In genomic region chr14:25872461-25873415, GRCm38 (mm10) we compare ENCODE assay signal across 7 mouse cellular contexts. TPM values are rescaled to one million over a fixed set of nuclear protein-coding genes. Genes with fewer than 3 reads are reported as not detected.
DNase-seq lines count a peak whose midpoint lies in the region; ATAC-seq and TF ChIP-seq lines count a peak whose summit lies in the region.

No protein-coding gene starts in this region.

- no peak overlapping the region for H3K9ac ChIP-seq in kidney, embryonic 16.5 days (replicated peaks; ENCODE audit: low read length)
- no peak overlapping the region for H3K9ac ChIP-seq in heart, adult 2 months (ENCODE audit: low read depth, low read length)
- H3K9ac ChIP-seq in liver, embryonic 12.5 days, result no peak overlapping the region

- H3K36me3 ChIP-seq in kidney, embryonic 16.5 days (ENCODE audit: insufficient read depth, low read length), result no peaks in the 10 kb centered on the region; the same call in 1 of the 2 replicates
- H3K36me3 ChIP-seq in heart, adult 2 months (ENCODE audit: control insufficient read depth, insufficient read depth, low read length), result peaks cover 2% of the 10 kb centered on the region; the same call in 1 of the 2 replicates
- 0 out of 2 replicates have a peak, but pooled peaks cover 2% of the 10 kb centered on the region for H3K36me3 ChIP-seq in liver, embryonic 12.5 days

- no peak for TF ChIP-seq EP300 in heart, adult 2 months (IDR thresholded peaks at IDR 0.05; ENCODE audit: insufficient read depth, low read depth, low read length)

- 80% methylated on average over 8 of the region's 8 CpGs for WGBS in kidney, embryonic 16.5 days
- 39% methylated on average over 8 of the region's 8 CpGs for WGBS in heart, adult 2 months
- 77% methylated on average over 8 of the region's 8 CpGs for WGBS in liver, embryonic 12.5 days (ENCODE audit: insufficient replicate concordance)

- TF ChIP-seq CTCF in heart, adult 2 months (IDR thresholded peaks at IDR 0.05), result no peak
- no peak for TF ChIP-seq CTCF in left cerebral cortex, adult 2 months (IDR thresholded peaks at IDR 0.05)

- no peak for TF ChIP-seq POLR2A in heart, adult 2 months (IDR thresholded peaks at IDR 0.05; ENCODE audit: insufficient read depth, low read depth, low read length)

- intact Hi-C loops in heart, adult 2 months (cut with DNase I), result no loop called here
- intact Hi-C loops in left cerebral cortex, adult 2 months (cut with DNase I), result loop anchor here (10.0 kb wide), 2 partner anchors 48 to 148 kb away; no protein-coding TSS in a partner anchor

- no peaks in the 10 kb centered on the region for H3K27me3 ChIP-seq in kidney, embryonic 16.5 days (ENCODE audit: insufficient read depth, low read length)
- H3K27me3 ChIP-seq in heart, adult 2 months (ENCODE audit: control insufficient read depth, insufficient read depth, low read length), result no peaks in the 10 kb centered on the region
- no peaks in the 10 kb centered on the region for H3K27me3 ChIP-seq in liver, embryonic 12.5 days (replicated peaks)

- H3K4me2 ChIP-seq in kidney, embryonic 16.5 days (replicated peaks; ENCODE audit: low read depth, low read length), result no peak overlapping the region
- H3K4me2 ChIP-seq in liver, embryonic 12.5 days, result no peak overlapping the region

- H3K4me1 ChIP-seq in kidney, embryonic 16.5 days (ENCODE audit: insufficient read depth, low read length), result peaks cover 9% of the 10 kb centered on the region; the same call in 1 of the 2 replicates
- H3K4me1 ChIP-seq in heart, adult 2 months (ENCODE audit: control insufficient read depth, insufficient read depth, low read length), result peaks cover 25% of the 10 kb centered on the region
- H3K4me1 ChIP-seq in liver, embryonic 12.5 days, result peaks cover 18% of the 10 kb centered on the region

- DNase-seq in kidney, adult 8-10 months, result no peak
- DNase-seq in cerebellum, adult 11 months, result peak; percentile 47
- peak in 1 of 2 experiments; percentile 53 for DNase-seq in heart, adult 2 months
- DNase-seq in left cerebral cortex, adult 2 months (ENCODE audit: extremely low spot score in 1 of 2, low spot score in 2 of 2), result peak; percentile 42 to 49
- DNase-seq in embryo, embryonic 10 days (ENCODE audit: low spot score), result no peak

- no peaks in the 10 kb centered on the region for H3K9me3 ChIP-seq in kidney, embryonic 16.5 days (ENCODE audit: low read length)
- no peaks in the 10 kb centered on the region for H3K9me3 ChIP-seq in liver, embryonic 12.5 days (replicated peaks)

- 0 out of 2 replicates have a peak, but pooled peaks have one; percentile 37 for ATAC-seq in kidney, embryonic 16.5 days (ENCODE audit: low FRiP score, low TSS enrichment)
- no peak for ATAC-seq in liver, embryonic 12.5 days

- no peak overlapping the region for H3K27ac ChIP-seq in kidney, embryonic 16.5 days (ENCODE audit: low read length)
- H3K27ac ChIP-seq in heart, adult 2 months, result peak overlapping the region; percentile 46
- H3K27ac ChIP-seq in left cerebral cortex, adult 2 months, result peak overlapping the region; percentile 45; the same call in 1 of the 2 replicates
- H3K27ac ChIP-seq in liver, embryonic 12.5 days, result no peak overlapping the region

- no peak overlapping the region for H3K4me3 ChIP-seq in kidney, embryonic 16.5 days (ENCODE audit: low read length)
- no peak overlapping the region for H3K4me3 ChIP-seq in heart, adult 2 months
- H3K4me3 ChIP-seq in left cerebral cortex, adult 2 months, result no peak overlapping the region
- H3K4me3 ChIP-seq in liver, embryonic 12.5 days, result no peak overlapping the region

- H3K79me2 ChIP-seq in heart, adult 2 months (replicated peaks; ENCODE audit: control insufficient read depth, insufficient read depth, low read length), result peaks cover 2% of the 10 kb centered on the region; the same call in 1 of the 2 replicates

RNA-seq across cellular contexts. Expression of gene Plac9a, which starts 30.2 kb away (rescaled TPM):
- 1.6 TPM in 1 of 2 replicates, not detected in the other for polyA plus RNA-seq in kidney, embryonic 16.5 days (2015; fragmentation: Nextera tagmentation; extraction: Ambion mirVana)
- 1 to 10 TPM; 1.6 to 3.4 TPM for total RNA-seq in heart, adult 2 months (2021)
- 4.1 and 7.6 TPM in 2 replicates for polyA plus RNA-seq in heart, adult 2 months (2012; rRNA removed)
- total RNA-seq in left cerebral cortex, adult 2 months (2021), result not detected
- 0.84 TPM in 1 of 2 replicates, not detected in the other for polyA plus RNA-seq in liver, embryonic 12.5 days (2016; fragmentation: Nextera tagmentation; extraction: Ambion mirVana)

RNA-seq across cellular contexts. Expression of gene Anxa11, which starts 30.8 kb away (rescaled TPM):
- 65.8 and 67.9 TPM in 2 replicates for polyA plus RNA-seq in kidney, embryonic 16.5 days (2015; fragmentation: Nextera tagmentation; extraction: Ambion mirVana)
- 10 to 100 TPM; 77.9 to 82.4 TPM for total RNA-seq in heart, adult 2 months (2021)
- polyA plus RNA-seq in heart, adult 2 months (2012; rRNA removed), result 74.0 and 90.3 TPM in 2 replicates
- total RNA-seq in left cerebral cortex, adult 2 months (2021), result 10 to 100 TPM; 40.4 to 50.7 TPM
- polyA plus RNA-seq in liver, embryonic 12.5 days (2016; fragmentation: Nextera tagmentation; extraction: Ambion mirVana), result 10.1 and 10.5 TPM in 2 replicates

RNA-seq across cellular contexts. Expression of gene Tmem254a, which starts 54.7 kb away (rescaled TPM):
- polyA plus RNA-seq in kidney, embryonic 16.5 days (2015; fragmentation: Nextera tagmentation; extraction: Ambion mirVana), result 1.5 and 2.2 TPM in 2 replicates
- under 1 TPM; 0.23 to 0.73 TPM for total RNA-seq in heart, adult 2 months (2021)
- polyA plus RNA-seq in heart, adult 2 months (2012; rRNA removed), result 0.94 and 1.3 TPM in 2 replicates
- 1 to 10 TPM; 5.8 to 6.6 TPM for total RNA-seq in left cerebral cortex, adult 2 months (2021)
- polyA plus RNA-seq in liver, embryonic 12.5 days (2016; fragmentation: Nextera tagmentation; extraction: Ambion mirVana), result 0.92 and 1.4 TPM in 2 replicates

Comparison
In these comparisons a context has a peak if more than half of its experiments do, and no peak if none do; other contexts are left out.
1. H3K27ac ChIP-seq: peak in heart, adult 2 months (single experiment) and left cerebral cortex, adult 2 months (single experiment); none in kidney, embryonic 16.5 days (single experiment) and liver, embryonic 12.5 days (single experiment).
2. DNase-seq: peak in cerebellum, adult 11 months (single experiment) and left cerebral cortex, adult 2 months (2 of 2); none in kidney, adult 8-10 months (0 of 2) and embryo, embryonic 10 days (single experiment).